Mouse (Mus musculus) cerebellum, postnatal 25 days (tissue): ENCODE data around the gene Rhoj.

Source experiments
- DNase-seq, 2 experiments: peaks; one replicate each; pipeline ENCODE4 v3.0.0; 2021; ENCODE audit warnings: mixed read lengths in 2 of 2

Rhoj gene

GRCm38 (mm10) chr12:75351846-75352245 lies 43.7 kb downstream of the Rhoj start:
- no peak for DNase-seq

GRCm38 (mm10) chr12:75352410-75352809 lies 44.3 kb downstream of the Rhoj start:
- DNase-seq: peak; percentile 54 to 73

GRCm38 (mm10) chr12:75354354-75354753 lies 46.2 kb downstream of the Rhoj start:
- no peak for DNase-seq

GRCm38 (mm10) chr12:75357781-75358180 lies 49.7 kb downstream of the Rhoj start:
- DNase-seq: no peak

GRCm38 (mm10) chr12:75358714-75359113 lies 50.6 kb downstream of the Rhoj start:
- peak; percentile 63 to 79 for DNase-seq

GRCm38 (mm10) chr12:75359500-75359899 lies 51.4 kb downstream of the Rhoj start:
- no peak for DNase-seq

GRCm38 (mm10) chr12:75359921-75360482 lies 51.9 kb downstream of the Rhoj start:
- DNase-seq: no peak

- no peak for DNase-seq
These were observed 54.3 kb downstream of the Rhoj start for GRCm38 (mm10) chr12:75362456-75362855.

- DNase-seq: no peak
These were observed 56.3 kb downstream of the Rhoj start for GRCm38 (mm10) chr12:75364416-75364815.

- no peak for DNase-seq
These were observed 57.6 kb downstream of the Rhoj start for GRCm38 (mm10) chr12:75365621-75366124.

GRCm38 (mm10) chr12:75367371-75367770 lies 59.2 kb downstream of the Rhoj start:
- no peak for DNase-seq

GRCm38 (mm10) chr12:75368527-75368926 lies 60.4 kb downstream of the Rhoj start:
- DNase-seq: peak; percentile 52 to 64

GRCm38 (mm10) chr12:75369418-75369851 lies 61.3 kb downstream of the Rhoj start:
- DNase-seq: no peak

GRCm38 (mm10) chr12:75374437-75374836 lies 66.3 kb downstream of the Rhoj start:
- DNase-seq: peak in 1 of 2 experiments; percentile 33

- DNase-seq: peak; percentile 76 to 80
These were observed 66.9 kb downstream of the Rhoj start for GRCm38 (mm10) chr12:75375060-75375459.

GRCm38 (mm10) chr12:75376126-75376525 lies 68.0 kb downstream of the Rhoj start:
- DNase-seq: peak; percentile 68 to 80

- no peak for DNase-seq
These were observed 78.6 kb downstream of the Rhoj start for GRCm38 (mm10) chr12:75386731-75387130.

GRCm38 (mm10) chr12:75387156-75387555 lies 79.0 kb downstream of the Rhoj start:
- DNase-seq: no peak

- DNase-seq: no peak
These were observed 79.7 kb downstream of the Rhoj start for GRCm38 (mm10) chr12:75387846-75388245.

- DNase-seq: no peak
These were observed 80.4 kb downstream of the Rhoj start for GRCm38 (mm10) chr12:75388521-75388920.

GRCm38 (mm10) chr12:75389308-75390135 lies 81.4 kb downstream of the Rhoj start:
- DNase-seq: peak; percentile 63 to 66

GRCm38 (mm10) chr12:75391526-75391925 lies 83.4 kb downstream of the Rhoj start:
- no peak for DNase-seq

- no peak for DNase-seq
These were observed 86.1 kb downstream of the Rhoj start for GRCm38 (mm10) chr12:75394011-75394773.
